Mouse (Mus musculus) megakaryocyte-erythroid progenitor cell, adult 5-6 weeks (primary cell): Measurements from ENCODE around the gene Gm340. TPM values are rescaled to one million over a fixed set of nuclear protein-coding genes. Genes with fewer than 3 reads are reported as not detected.

Source experiments
- ATAC-seq: replicated peaks from 2 replicates; pipeline ENCODE4 v1.8.0; 2016; ENCODE audit warnings: mild to moderate bottlenecking, inconsistent platforms; ENCODE audit not compliant: severe bottlenecking, poor library complexity, low FRiP score, low TSS enrichment
- total RNA-seq, 2 experiments: library from RNA; stranded (forward) in 1 of 2; stranded (reverse) in 1 of 2; fragments of 200-1000, 215-1000 nt in 1 of 2; fragments of >200 nt in 1 of 2; fragmentation: Nextera tagmentation in 1 of 2; gene quantifications; 2 replicates each; pipeline ENCODE4 v1.2.3; 2014 to 2017

Gene Gm340
- total RNA-seq, 2 experiments from 2014 or later: 11.7 to 13.1 TPM

GRCm38 (mm10) chr19:41606208-41606987 lies 24.2 kb downstream of the Gm340 start:
- ATAC-seq: no peak

- ATAC-seq: no peak
Observed at GRCm38 (mm10) chr19:41611683-41612082, 29.5 kb downstream of the Gm340 start.

GRCm38 (mm10) chr19:41613325-41614087 lies 31.3 kb downstream of the Gm340 start:
- no peak for ATAC-seq

DNA sequence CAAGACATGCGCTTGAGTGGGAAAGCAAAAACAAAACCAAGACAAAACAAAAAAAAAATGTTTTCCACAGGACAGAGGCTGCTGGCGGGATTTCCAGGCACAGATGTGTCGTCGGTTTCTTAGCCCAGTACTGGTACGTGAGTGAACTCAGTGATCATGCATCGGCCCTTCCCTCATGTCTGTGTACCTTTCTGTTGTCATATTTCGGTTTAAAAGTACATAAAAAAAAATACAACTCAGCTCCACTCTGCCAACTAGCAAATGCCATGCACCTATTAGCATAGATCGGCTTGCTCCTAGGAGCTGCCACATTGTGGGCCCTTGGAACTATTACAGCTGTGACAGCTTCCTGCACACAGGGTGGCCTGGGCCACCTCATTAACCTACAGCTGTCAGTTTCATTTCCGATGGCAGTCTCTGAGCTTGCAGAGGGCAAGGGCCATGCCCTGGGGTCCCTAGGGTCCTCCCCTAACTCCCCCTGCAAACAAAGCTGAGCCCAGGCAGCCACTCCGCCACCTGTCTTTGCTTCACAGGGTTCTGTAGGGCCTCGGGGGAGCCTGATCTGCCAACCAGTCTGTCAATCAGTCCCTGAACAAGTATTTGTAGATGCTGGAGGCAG lies 33.5 kb downstream of the Gm340 start:
- no peak for ATAC-seq

DNA sequence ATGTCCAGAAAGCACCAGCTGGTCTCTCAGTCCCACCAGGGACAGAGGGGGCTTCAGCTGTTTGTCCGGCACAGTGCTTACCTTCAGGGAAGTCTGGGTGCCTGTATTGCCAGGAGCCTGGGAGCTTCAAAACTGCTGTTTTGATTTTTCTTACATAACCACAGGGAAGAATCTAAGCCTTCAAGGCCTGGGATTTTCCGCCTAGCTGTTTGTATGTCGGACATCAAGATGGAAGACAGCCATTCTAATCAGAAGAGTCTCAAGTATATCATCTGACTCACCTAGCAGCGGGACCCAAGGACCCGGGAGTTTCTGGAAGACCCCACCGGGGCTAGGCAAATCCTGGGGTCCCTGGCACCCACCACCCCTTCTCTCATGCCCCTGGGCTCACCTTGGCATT lies 34.1 kb downstream of the Gm340 start:
- no peak for ATAC-seq

- ATAC-seq: no peak
Observed at GRCm38 (mm10) chr19:41617102-41617501, 34.9 kb downstream of the Gm340 start.

- ATAC-seq: no peak
Observed at GRCm38 (mm10) chr19:41618153-41618657, 36.0 kb downstream of the Gm340 start.

GRCm38 (mm10) chr19:41618771-41619385 lies 36.7 kb downstream of the Gm340 start:
- ATAC-seq: no peak

DNA sequence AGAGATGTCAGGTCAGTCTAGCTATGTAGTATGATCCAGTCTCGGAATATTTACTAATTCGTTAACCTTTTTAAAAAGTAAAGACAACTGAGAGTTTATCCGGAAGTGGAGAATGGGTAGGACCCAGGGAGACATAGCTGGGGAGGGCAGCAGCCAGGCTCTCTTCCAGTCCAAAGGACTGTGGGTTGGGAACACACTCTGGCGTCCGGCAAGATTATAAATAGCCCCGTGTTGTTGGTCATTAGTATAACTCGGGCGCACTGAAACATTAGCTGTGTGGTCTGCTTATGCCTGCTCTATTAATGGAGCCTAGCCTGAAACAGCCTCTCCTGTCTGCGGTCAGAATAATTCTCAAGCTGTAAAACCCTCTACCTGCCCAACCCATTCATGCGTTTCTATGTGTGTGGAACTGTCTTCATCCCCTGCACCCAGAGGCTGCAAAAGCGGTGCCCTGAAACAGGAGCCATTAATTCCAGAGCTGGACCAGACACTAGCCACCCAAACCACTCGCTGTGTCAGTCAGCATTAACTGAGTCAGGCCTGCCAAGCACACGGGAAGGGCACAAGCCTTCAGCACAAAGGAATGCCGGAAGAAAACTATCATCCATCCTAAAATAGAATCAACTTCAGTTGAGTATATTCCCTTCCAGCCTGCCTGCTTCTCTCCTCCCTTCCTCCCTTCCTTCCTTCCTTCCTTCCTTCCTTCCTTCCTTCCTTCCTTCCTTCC lies 38.4 kb downstream of the Gm340 start:
- no peak for ATAC-seq

DNA sequence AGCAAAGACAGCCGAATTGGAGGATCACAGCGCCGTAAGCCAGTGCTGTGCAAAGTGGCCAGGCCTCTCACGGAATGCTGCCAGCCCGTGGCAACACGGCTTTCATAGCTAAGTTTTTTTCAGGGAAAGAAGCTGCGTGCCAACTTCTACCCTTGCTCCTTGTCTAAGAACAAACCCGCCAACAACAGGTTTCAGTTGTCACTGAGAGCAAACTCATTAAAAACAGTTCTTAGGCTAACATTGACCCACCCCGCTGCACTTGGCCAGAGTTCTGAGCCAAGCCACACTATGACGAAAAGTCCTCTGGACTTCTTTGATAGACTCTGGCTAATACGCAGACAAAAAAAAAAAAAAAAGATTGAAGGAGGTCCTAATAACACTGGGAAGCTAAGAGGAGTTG lies 46.8 kb downstream of the Gm340 start:
- no peak for ATAC-seq

GRCm38 (mm10) chr19:41629532-41629931 lies 47.4 kb downstream of the Gm340 start:
- peak; percentile 47; the same call in 1 of the 2 replicates for ATAC-seq

DNA sequence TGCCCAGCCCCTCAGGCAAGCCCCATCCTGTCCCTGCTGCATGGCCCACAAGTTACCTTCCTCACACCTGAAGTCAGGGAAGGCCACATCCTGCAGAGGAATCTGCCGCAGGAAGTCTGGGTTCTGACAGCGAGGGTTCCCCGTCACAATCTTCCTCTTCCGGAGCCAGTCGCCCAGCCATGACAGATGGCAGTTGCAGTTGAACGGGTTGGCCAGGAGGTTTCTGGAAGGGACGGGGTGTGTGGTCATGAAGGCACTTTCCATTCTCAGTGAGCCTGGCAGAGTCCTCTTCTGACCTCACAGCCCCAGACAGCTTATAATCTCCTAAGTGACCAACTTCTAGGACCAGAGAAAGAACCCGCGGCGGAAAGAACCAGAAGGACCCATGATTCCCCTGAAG lies 51.9 kb downstream of the Gm340 start:
- ATAC-seq: no peak

- ATAC-seq: no peak
Observed at GRCm38 (mm10) chr19:41634999-41635398, 52.8 kb downstream of the Gm340 start.

Other genes starting within 250 kb of the Gm340 start
- 1.5 and 2.3 TPM in 2 replicates for gene Pik3ap1, start 197.3 kb upstream of the Gm340 start, total RNA-seq (2014; fragmentation: Nextera tagmentation)
- gene Pik3ap1, start 197.3 kb upstream of the Gm340 start, total RNA-seq (2017): 1.2 and 1.4 TPM in 2 replicates
- gene Lcor, start 99.7 kb upstream of the Gm340 start, total RNA-seq (2014; fragmentation: Nextera tagmentation): 13.4 and 15.5 TPM in 2 replicates
- 13.1 and 16.9 TPM in 2 replicates for gene Lcor, start 99.7 kb upstream of the Gm340 start, total RNA-seq (2017)
- gene Slit1, start 161.3 kb downstream of the Gm340 start, total RNA-seq (2014; fragmentation: Nextera tagmentation): 0.50 TPM in 1 of 2 replicates, not detected in the other
- gene Slit1, start 161.3 kb downstream of the Gm340 start, total RNA-seq (2017): not detected in 2 replicates
- gene Arhgap19, start 219.7 kb downstream of the Gm340 start, total RNA-seq (2014; fragmentation: Nextera tagmentation): 41.0 and 44.7 TPM in 2 replicates
- 34.1 and 40.5 TPM in 2 replicates for gene Arhgap19, start 219.7 kb downstream of the Gm340 start, total RNA-seq (2017)
- 18.1 and 25.6 TPM in 2 replicates for gene Frat1, start 247.6 kb downstream of the Gm340 start, total RNA-seq (2014; fragmentation: Nextera tagmentation)
- gene Frat1, start 247.6 kb downstream of the Gm340 start, total RNA-seq (2017): 17.7 and 32.4 TPM in 2 replicates